Mouse (Mus musculus) adrenal gland, adult (tissue): ENCODE measurements around the gene Pmvk.
A peak's percentile ranks its signal among the peaks of the same experiment; 100 is the strongest.

ENCODE experiments used
- DNase-seq, 2 experiments: peaks; one replicate each; pipeline ENCODE4 v3.0.0; 2022 to 2023; ENCODE audit warnings: low spot score in 1 of 2; ENCODE audit not compliant: inconsistent age in 2 of 2

Pmvk gene

GRCm38 (mm10) chr3:89454401-89455177 lies at the start of gene Pmvk:
TSS of gene Pmvk (plus strand) at chr3:89454541.
- DNase-seq: peak in 1 of 2 experiments; percentile 28

- DNase-seq: no peak
Observed at GRCm38 (mm10) chr3:89406887-89407286, 47.5 kb upstream of the Pmvk start.

GRCm38 (mm10) chr3:89408448-89408847 lies 45.9 kb upstream of the Pmvk start:
- no peak for DNase-seq

- DNase-seq: no peak
Observed at GRCm38 (mm10) chr3:89409701-89410100, 44.6 kb upstream of the Pmvk start.

GRCm38 (mm10) chr3:89410864-89411263 lies 43.5 kb upstream of the Pmvk start:
- peak in 1 of 2 experiments; percentile 51 for DNase-seq

GRCm38 (mm10) chr3:89411490-89412393 lies 42.6 kb upstream of the Pmvk start, which contains the start of gene Flad1:
TSS of gene Flad1 (minus strand) at chr3:89411870.
- DNase-seq: peak; percentile 98 to 100

- no peak for DNase-seq
Observed at GRCm38 (mm10) chr3:89416158-89416557, 38.2 kb upstream of the Pmvk start.

GRCm38 (mm10) chr3:89417131-89417530 lies 37.2 kb upstream of the Pmvk start:
- DNase-seq: no peak

GRCm38 (mm10) chr3:89417840-89418169 lies 36.5 kb upstream of the Pmvk start:
- DNase-seq: no peak

- DNase-seq: peak; percentile 97 to 98
Observed at GRCm38 (mm10) chr3:89418170-89418860, 36.0 kb upstream of the Pmvk start, which contains the start of the genes Cks1b and Shc1. TSS of gene Cks1b (minus strand) at chr3:89418383. TSS of gene Shc1 (plus strand) at chr3:89418443.

- peak; percentile 88 to 97 for DNase-seq
Observed at GRCm38 (mm10) chr3:89418861-89419250, 35.5 kb upstream of the Pmvk start.

- peak; percentile 66 to 92 for DNase-seq
Observed at GRCm38 (mm10) chr3:89419571-89419970, 34.8 kb upstream of the Pmvk start.

- no peak for DNase-seq
Observed at GRCm38 (mm10) chr3:89419981-89420380, 34.4 kb upstream of the Pmvk start.

GRCm38 (mm10) chr3:89420421-89420820 lies 33.9 kb upstream of the Pmvk start:
- no peak for DNase-seq

- DNase-seq: peak; percentile 89 to 93
Observed at GRCm38 (mm10) chr3:89421002-89421774, 33.2 kb upstream of the Pmvk start.

- peak; percentile 46 to 67 for DNase-seq
Observed at GRCm38 (mm10) chr3:89421810-89422473, 32.4 kb upstream of the Pmvk start.

GRCm38 (mm10) chr3:89422556-89423205 lies 31.7 kb upstream of the Pmvk start:
- no peak for DNase-seq

GRCm38 (mm10) chr3:89424416-89425140 lies 29.8 kb upstream of the Pmvk start:
- no peak for DNase-seq

- DNase-seq: no peak
Observed at GRCm38 (mm10) chr3:89425141-89425525, 29.2 kb upstream of the Pmvk start.
